Mouse (Mus musculus) gastrocnemius, postnatal 25 days (tissue): ENCODE results near the gene Neu2. TPM values are rescaled to one million over a fixed set of nuclear protein-coding genes. Genes with fewer than 3 reads are reported as not detected.

ENCODE experiments used
- DNase-seq: peaks from one replicate; pipeline ENCODE4 v3.0.0; 2022
- total RNA-seq, 2 experiments: library from RNA; stranded (reverse); gene quantifications; 1 replicate in 1 of 2; 2 replicates in 1 of 2; pipeline ENCODE4 v1.2.3; 2021

Gene Neu2
- total RNA-seq, 2 experiments from 2014 or later: 15.8 to 18.7 TPM

DNA sequence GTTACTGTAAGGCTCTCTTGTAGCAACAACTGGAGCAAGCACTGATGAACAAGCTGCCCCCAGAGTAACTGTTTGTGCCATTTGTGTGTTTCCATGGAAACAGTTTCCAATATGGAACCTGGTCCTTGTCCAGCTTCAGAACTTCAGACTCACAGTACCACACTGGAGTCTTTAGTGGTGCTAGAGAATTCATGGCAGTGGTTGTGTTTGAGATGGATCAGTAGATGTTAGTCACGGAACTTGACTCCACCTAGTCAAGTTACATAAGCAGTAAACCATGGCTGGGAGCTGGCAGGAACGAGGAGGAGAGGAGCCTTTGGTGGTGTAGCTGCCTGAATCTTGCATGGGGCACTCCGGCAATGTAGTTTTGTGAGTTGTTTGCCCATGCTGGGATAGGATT is 24.4 kb downstream of the Neu2 start:
- DNase-seq: no peak

DNA sequence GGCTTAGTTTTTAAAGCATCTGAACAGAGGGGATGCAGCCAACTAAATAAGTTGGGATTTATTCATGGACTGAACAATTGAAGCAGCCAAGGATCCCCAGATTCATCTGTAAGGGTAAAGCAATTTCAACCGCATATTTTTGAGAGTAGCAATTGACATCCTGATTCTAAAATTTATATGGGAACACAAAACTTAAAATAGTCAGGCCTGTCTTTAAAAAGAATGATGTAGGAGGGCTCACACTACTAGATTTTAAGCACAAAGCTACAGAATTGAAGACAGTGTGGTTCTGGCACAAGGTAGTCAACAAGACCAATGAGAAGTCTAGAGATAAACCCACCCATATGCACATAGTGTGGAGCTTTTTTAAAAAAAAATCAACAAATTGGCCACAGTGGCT is 27.3 kb downstream of the Neu2 start:
- DNase-seq: no peak

GRCm38 (mm10) chr1:87541614-87542013 is 31.9 kb downstream of the Neu2 start:
- DNase-seq: no peak

DNA sequence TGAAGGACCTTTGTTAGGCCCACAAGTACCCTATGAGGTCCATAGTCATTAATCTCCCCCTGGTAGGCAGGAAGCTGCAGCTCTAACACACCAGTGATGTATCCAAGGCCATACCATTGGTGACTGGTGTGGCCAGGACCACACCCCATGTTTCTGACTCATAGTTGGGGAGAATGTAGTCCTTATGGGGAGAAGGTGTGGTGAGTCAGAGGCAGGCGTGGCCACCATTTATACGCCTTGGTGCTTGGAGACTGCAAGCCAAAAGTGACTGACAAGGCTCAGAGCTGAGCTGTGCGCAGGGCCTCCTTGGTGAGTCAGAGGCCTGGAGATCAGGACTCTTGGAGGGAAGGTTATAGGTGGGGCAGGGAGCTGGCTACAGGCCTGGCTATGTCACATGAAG is 41.3 kb downstream of the Neu2 start:
- DNase-seq: no peak

- DNase-seq: no peak
These were observed 43.9 kb downstream of the Neu2 start for GRCm38 (mm10) chr1:87553586-87553985.

DNA sequence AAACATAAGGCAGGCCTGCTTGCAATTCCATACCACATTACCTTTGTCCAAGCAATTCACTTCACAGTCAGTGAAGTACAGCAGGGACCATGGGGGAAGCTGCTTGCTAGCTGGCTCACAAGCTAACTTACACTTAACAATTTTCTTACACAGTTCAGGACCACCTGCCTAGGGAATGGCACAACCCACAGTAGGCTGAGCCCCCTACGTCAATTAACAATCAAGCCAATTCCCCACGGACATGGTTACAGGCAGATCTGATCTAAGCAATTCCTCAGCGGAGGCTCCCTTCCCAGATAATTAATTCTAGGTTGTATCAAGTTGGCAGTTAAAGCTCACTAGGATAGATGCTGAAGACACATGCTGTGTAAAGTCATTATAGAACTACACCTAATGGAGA is 53.3 kb downstream of the Neu2 start:
- DNase-seq: no peak

DNA sequence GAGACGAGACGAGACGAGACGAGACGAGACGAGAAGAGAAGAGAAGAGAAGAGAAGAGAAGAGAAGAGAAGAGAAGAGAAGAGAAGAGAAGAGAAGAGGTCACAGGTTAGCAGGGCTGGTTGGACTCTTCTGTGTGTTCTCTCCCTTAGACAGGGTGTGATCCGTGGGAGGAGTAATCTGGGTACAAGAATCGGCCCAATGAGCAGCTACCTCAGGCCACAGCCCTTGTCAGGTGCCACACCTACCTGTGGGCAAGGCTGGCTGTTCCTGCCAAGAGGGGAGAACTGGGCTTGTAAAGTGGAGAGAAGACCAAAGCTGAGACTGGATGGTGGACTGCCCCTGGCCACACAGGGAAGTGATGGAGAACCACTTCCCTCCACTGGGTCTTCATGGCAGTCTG is 56.1 kb downstream of the Neu2 start:
- no peak for DNase-seq

GRCm38 (mm10) chr1:87568398-87568797 is 58.7 kb downstream of the Neu2 start:
- no peak for DNase-seq

DNA sequence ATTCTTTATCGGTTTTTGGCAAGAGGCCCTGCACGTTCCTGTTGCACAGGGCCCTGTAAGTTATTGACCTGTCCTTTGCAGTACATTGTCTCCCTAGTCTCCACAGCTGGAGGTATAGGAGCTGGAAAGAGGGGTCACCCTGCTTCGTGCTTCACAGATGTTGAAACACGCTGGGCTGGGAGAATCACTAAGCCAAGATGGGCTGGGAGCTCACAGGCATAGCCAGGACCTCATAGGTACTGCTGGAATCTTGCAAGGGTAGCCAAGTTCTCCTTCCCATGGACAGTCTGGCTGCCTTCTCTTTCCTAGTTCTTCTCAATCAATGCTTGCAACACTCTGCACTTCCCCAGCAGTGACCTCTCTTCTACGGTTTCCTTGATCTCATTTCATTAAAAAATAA is 63.6 kb downstream of the Neu2 start:
- no peak for DNase-seq

DNA sequence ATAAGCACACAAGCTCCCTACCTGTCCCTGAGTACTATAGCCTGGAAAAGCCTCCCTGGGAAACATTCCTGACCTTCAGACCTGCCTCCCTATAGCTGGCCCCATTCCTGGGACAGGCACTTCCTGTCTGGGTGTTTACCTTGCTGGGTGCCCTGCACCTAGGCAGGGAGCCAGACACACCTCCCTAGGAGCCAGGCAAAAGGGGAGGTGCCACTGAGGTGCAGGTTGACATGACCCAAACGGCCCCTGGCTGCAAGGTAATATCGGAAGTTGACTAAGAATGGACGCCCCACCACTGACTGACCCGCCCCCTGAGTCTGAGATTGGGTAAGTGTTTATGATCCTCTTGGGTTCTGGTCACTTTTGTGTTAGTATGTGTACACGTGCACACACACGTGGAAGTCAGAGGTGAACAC is 64.1 kb downstream of the Neu2 start, which contains the start of gene Ngef:
Gene Ngef (minus strand): TSS at position 71 of the 416 bp plus-strand sequence.
- DNase-seq: no peak

DNA sequence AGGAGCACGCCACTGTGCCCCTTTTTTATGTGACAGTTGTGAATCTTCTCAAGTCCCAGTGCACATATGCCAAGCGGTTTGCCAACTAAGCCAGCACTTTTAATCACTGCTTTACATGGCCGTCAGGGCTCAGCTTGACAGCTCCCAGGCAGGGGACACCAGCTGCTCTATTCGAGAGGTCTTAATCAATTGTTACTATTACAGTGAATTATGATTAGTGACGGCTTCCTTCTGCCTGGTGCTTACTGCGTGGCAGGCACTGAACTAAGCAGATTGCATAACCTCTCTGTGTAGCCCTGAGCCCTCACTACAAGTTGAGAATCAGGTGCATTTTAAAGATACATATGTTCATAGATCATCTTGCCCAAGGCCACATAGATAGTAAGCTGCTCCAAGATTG is 64.7 kb downstream of the Neu2 start:
- no peak for DNase-seq

DNA sequence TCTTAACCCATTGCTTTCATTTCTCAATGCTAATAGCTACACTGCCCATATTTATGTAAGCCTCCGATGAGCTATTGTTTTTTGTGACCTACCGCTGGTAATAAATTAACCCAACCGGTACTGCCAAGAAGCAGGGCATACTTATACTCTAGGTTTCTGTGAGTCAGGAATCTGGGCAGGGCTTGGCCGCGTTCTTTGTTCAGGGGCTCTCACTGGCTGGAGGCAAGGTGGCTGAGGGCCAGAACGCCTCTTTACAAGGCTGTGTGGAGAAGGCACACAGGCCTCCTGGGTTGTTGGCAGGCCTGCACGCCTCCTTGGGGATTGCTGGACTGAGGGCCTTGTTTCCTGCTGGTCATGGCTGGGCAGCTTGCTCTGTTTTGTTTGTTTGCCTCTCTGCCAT is 65.1 kb downstream of the Neu2 start:
- no peak for DNase-seq

DNA sequence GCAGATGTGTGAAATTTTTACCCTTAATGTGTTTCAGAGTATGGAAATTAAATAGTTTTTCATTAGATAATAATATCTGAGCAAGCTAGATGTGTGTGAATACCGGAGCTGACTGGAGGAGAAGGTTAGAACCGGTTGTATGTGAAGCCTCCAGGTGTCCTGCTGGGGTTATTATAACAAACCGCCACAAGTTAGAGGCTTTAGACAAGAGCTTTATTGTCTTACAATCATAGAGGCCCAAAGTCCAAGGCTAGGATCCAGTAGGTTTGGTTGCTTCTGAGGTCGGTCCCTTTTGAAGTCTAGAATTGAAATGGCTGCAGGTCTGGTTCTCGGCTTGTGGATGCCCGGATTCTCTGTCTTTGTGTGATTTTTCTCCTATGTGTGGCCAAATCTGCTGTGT is 69.3 kb downstream of the Neu2 start:
- no peak for DNase-seq

DNA sequence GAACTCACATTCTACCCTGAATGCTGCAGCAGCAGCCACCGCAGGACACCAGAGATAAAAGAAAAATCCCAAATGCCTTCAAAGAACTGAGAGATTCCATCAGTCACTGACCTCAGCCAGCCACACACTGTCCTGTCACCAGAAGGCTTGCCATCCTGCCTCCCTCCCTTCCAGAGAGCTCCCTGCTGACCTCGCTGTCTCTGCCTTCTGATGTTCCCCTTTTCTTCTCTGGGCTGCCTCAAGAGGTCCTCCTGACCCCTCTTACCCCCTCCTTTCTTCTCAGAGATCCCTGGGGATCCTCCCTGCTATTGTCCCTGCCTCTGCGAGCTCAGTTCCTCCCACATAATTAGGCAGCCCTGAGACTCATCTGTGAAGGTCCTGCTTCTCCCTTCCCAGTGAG is 71.1 kb downstream of the Neu2 start:
- DNase-seq: no peak

DNA sequence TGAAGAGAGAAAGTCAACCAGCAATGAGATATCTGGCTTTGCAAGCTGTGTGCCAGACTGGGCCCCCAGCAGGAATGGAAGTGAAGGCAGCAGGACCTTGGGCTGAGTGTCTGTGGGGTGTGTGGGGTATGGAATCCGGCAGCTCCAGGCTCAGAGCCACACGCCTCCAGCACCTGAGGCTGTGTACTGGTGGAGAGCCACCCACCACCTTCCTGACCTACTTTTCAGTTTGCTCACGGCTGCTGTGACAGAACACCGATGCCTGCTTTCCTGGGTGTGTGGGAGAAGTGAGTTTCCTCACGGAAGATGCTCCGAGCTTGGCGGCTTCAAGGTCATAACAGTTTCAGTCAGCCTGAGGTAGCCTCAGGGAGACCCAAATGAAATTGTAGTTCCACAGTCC is 79.5 kb downstream of the Neu2 start:
- no peak for DNase-seq

GRCm38 (mm10) chr1:87589980-87590379 is 80.3 kb downstream of the Neu2 start:
- no peak for DNase-seq

DNA sequence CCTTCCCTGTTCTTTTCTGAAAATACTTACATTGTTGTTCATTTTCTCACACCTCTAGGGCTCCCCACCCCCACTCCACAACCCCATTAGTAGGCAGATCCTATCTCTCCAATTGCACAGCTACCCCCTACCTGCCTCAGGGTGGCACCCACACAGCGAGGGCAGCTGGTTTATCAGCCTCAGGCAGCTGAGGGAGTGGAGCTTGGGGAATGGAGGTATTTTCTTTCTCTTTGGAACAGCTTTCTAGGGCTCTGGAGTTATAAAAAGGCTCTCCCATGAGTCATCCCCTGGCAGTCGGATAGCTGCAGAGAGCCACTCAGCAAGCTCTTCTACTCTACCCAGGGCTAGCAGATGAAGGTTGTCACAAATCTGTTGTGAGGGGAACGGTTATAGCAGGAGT is 84.6 kb downstream of the Neu2 start:
- DNase-seq: peak; percentile 48

GRCm38 (mm10) chr1:87594671-87595070 is 85.0 kb downstream of the Neu2 start:
- no peak for DNase-seq

- no peak for DNase-seq
These were observed 90.8 kb downstream of the Neu2 start for GRCm38 (mm10) chr1:87600533-87600932.

GRCm38 (mm10) chr1:87601801-87602200 is 92.1 kb downstream of the Neu2 start:
- no peak for DNase-seq

DNA sequence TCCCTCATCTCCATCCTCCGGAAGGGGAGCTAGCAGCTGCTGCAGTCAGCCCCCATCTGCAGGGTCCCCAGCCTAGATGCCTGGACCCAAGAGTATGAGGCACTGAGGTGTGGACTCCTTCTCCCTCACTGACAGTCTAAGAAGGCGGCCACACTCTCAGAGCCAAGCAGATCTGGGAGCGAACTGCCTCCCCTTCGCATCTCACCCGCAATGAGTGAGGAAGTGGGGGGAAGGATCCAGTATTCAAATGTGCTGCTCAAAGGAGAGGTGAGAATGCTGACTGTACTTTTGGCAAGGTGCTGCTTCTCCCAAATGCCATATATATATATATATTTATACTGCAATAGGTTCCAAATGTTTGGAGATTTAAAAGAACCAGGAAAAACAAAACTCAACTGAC is 93.7 kb downstream of the Neu2 start:
- DNase-seq: no peak

GRCm38 (mm10) chr1:87605296-87605695 is 95.6 kb downstream of the Neu2 start:
- DNase-seq: no peak

DNA sequence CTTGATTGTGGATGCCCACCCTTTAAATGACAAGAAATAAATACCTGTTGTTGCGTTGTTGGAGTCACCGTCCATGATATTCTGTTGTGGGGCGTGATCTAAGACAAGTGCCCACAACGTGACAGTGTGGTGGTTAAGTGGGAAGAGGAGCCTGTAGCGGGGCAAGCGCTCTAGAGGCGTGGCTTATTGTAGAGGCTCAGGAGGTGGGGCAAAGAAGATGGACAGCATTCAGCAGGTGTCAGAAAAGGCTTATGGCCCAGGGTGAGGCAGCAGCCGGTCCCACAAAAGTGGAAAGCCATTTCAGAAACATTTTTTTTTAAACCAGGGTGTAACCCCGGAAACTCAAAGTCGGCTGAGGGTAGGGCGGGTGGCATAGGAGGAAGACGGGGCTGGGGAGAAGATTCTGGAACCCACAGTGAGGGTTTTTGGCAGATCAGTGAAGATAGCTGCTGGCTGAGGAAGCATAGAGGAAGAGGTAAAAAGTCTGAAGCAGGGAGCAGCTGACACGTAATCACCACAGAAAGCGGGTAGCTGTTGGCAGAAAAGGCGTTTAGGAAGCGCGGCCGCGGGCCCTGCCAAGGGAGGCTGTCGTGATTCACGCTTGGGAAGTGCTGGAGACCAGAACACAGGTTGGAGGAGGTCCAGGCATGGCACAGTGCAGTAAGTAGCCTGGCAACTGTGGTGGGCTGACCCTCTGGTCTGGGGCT is 97.8 kb downstream of the Neu2 start:
- peak; percentile 47 for DNase-seq

DNA sequence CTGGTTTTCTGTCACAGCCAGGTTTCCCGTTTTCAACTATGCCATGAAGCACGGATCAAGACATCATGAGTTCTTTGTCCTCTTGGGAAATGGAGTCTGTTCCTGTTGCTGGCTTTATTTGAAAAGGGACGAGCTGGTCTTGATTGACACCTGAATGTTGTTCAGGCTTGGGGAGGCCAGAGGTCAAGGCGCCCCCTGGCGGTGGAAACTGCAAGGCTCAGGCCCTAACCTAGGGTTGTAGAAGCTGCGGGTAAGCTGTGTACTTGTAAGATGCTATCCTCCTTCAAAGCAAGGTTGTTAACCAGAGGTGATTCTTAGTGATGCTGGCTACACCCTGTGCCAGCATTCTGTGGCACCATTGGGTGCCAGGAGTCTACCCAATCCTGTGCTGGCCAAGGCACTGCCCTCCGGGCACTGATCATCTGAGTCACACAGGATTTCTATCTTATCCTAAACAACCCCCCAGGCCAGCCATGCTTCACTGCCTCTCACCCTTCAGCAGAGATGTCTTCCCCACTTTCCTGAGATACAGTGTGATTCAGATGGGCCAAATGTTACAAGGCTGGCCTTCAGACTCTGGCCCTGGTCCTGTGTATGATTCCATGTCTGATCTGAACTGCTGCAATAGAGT is 98.8 kb downstream of the Neu2 start:
- DNase-seq: peak; percentile 25
